Mouse (Mus musculus) R1 (cell line): Measurements from ENCODE around the gene Olfr555.
"Not testable (repeated sequence)": the region's sequence is repeated elsewhere in the genome, so short reads cannot be mapped to it uniquely, and the experiment has no call there.

Experiments used
- DNase-seq: peaks from one replicate; pipeline ENCODE4 v3.0.0-alpha.2; 2018; ENCODE audit warnings: low read depth, low spot score

The Olfr555 gene

GRCm38 (mm10) chr7:102658523-102658922 is at the start of gene Olfr555:
TSS of gene Olfr555 (plus strand) at chr7:102658823.
- no peak for DNase-seq

GRCm38 (mm10) chr7:102618118-102618517 is 40.5 kb upstream of the Olfr555 start, which contains the start of gene Olfr553:
TSS of gene Olfr553 (minus strand) at chr7:102618218.
- DNase-seq = no peak

GRCm38 (mm10) chr7:102619608-102620007 is 39.0 kb upstream of the Olfr555 start:
- DNase-seq = no peak

DNA sequence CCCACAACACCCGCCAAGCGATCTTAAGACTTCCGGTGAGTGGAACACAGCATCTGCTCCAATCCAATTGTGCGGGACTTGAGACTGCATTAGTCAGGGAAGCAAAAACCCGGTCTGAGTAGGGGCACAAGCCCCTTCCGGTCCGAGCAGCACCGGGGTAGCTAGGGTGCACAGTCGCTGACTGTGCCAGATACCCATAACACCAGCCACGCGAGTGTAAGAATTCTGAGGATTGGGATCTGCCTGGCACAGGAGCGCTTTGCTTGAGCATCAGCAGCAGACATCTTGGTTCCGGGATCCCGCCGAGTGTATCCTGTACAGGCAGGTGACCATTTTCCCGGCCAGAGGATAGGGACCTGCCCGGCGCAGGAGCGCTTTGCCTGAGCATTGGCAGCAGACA is 38.3 kb upstream of the Olfr555 start:
- peak; percentile 53 for DNase-seq

GRCm38 (mm10) chr7:102636665-102637064 is 22.0 kb upstream of the Olfr555 start:
- DNase-seq = peak; percentile 20

DNA sequence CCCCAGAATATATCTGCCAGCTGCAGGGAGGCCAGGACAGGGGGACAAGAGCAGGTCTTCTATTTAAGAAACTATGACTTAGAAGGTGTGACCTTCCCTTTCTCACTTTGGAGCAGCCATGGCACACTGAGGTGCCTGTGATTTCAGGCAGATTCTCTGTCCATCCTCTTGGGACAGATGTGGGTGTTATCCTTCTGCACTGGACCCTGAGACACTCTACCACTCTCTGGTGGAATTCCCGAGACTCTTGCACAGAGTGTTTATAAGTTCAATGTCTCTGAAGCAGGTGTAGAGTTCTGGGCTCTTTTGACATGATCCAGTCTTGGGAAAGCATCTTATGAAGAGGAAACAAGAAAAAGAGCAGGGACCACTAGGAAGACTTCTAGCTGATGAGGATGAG is 20.5 kb upstream of the Olfr555 start, which contains the start of gene Olfr554:
Gene Olfr554 (plus strand): TSS at position 301 of the 400 bp plus-strand sequence.
- DNase-seq = no peak

DNA sequence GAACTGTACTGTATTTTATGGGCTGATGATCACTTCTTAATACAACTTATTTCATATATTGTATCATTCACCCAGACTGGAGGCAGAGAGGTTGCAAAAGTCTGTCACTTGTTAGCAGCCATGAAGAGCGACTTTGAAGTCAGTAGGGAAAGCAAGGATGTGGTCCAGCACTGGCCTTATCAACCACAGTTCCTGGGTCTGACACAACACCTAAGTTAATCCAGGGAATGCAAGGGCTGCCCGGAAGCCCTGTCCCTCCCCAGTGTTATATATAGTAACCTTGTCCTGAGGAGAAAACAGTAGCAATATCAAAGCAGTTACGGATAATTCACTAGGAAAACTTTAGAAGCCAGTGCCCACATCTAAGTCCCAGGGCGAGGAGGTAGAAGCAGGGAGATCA is 13.7 kb upstream of the Olfr555 start:
- not testable (repeated sequence) for DNase-seq

GRCm38 (mm10) chr7:102664599-102664998 is 6.0 kb downstream of the Olfr555 start, which contains the start of gene Olfr556:
TSS of gene Olfr556 (plus strand) at chr7:102664899.
- no peak for DNase-seq

GRCm38 (mm10) chr7:102665378-102665777 is 6.8 kb downstream of the Olfr555 start:
- no peak for DNase-seq

DNA sequence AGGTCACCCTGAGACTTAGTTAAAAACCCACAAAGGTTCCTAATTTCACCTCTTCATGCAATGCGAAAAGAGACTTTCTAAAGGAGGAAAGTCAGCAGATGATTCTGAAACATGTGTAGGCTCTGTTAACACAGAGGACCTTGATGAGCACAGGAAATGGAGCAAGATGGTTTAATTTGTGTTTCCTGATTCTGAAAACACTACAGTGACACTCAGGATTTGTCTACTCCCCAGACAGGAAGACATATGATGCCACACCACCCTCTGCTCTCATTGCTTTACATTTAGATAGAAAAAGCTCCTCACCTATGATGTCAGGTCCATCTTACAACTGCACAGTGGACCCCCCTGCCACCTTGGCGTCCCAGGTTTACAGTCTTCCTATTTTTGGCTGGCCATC is 17.6 kb downstream of the Olfr555 start:
- no peak for DNase-seq

DNA sequence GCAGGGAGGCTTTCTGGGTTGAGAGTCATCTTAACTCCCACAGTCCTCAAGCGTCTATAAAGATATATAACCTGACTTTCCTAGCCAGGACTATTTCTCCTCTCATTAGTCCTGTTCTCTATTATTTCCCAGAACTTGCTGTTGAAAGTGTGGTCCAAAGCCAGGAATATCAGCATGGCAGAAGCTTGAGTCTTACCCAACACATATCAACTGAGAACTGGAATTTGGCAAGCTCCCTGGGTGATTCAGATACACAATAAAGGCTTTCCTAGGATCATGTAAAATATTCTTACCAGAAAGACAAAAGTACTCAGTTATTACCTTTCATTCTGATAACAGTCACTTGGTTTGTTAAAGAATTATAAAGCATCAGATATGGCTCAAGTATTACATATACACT is 23.3 kb downstream of the Olfr555 start:
- no peak for DNase-seq

- DNase-seq = peak; percentile 90
These were observed 28.4 kb downstream of the Olfr555 start, which contains the start of gene Trim68 for GRCm38 (mm10) chr7:102686944-102687501. TSS of gene Trim68 (minus strand) at chr7:102687327.

GRCm38 (mm10) chr7:102695358-102696125 is 36.9 kb downstream of the Olfr555 start, which contains the start of gene Olfr557:
TSS of gene Olfr557 (plus strand) at chr7:102695910.
- DNase-seq = peak; percentile 59

DNA sequence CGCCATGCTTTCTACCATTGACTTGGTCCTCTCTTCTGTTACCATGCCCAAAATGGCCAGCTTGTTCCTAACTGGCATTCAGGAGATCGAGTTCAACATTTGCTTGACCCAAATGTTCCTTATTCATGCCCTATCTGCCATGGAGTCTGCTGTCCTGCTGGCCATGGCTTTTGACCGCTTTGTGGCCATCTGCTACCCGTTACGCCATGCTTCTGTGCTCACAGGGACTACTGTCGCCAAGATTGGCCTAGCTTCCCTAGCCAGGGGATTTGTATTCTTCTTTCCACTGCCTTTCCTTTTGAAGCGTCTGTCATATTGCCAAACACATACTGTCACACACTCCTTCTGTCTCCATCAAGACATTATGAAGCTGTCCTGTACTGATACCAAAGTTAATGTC is 39.8 kb downstream of the Olfr555 start:
- no peak for DNase-seq

GRCm38 (mm10) chr7:102701915-102702314 is 43.3 kb downstream of the Olfr555 start, which contains the start of gene Olfr558:
TSS of gene Olfr558 (plus strand) at chr7:102702215.
- no peak for DNase-seq
